Mouse (Mus musculus) gastrocnemius, postnatal 36 days (tissue): ENCODE results near the gene Ptpdc1. TPM values are rescaled to one million over a fixed set of nuclear protein-coding genes. Genes with fewer than 3 reads are reported as not detected.

ENCODE experiments used
- DNase-seq, 2 experiments: peaks; one replicate each; pipeline ENCODE4 v3.0.0; 2022
- intact Hi-C: fragments of 180-260 bp; cut with DNase I; formaldehyde crosslinking; loops from one replicate; pipeline ENCODE4 v1.15.1; 2025
- total RNA-seq, 2 experiments: library from RNA; stranded (reverse); gene quantifications; 2 replicates each; pipeline ENCODE4 v1.2.3; 2021

Ptpdc1 gene
- total RNA-seq, 2 experiments from 2014 or later = 3.4 to 3.8 TPM

DNA sequence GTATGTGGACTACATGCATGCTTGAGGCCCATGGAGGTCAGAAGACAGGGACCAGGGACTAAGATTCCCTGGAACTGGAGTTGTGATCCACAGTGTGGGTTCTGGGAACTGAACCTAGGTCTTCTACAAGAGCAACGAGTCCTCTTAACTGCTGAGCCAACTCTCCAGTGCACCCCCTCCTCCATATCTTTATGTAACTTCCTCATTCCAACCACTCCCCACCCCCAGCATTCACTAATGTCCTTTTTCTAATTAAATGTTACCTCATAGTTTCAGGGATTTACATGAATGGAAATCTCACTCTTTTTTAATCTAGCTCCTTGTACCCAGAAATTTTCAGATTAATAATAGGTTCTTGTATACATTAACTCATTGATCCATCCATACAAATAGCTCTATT is 69.5 kb downstream of the Ptpdc1 start:
- intact Hi-C loops = no loop called here
- DNase-seq = no peak

DNA sequence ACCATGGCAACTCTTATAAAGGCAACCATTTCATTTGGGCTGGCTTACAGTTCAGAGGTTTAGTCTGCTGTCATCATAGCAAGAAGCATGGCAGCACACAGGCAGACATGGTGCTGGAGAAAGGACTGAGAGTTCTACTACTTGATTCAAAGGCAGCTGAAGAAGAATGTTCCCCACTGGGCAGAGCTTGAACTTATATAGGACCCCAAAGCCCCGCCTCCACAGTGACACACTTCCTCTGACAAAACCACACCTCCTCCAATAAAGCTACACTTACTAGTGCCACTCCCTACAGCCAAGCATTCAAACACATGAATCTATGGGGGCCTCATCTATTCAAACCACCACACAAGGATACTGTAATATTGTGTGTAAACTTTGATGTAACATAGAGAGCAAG is 70.9 kb downstream of the Ptpdc1 start:
- intact Hi-C loops = no loop called here
- DNase-seq = no peak

DNA sequence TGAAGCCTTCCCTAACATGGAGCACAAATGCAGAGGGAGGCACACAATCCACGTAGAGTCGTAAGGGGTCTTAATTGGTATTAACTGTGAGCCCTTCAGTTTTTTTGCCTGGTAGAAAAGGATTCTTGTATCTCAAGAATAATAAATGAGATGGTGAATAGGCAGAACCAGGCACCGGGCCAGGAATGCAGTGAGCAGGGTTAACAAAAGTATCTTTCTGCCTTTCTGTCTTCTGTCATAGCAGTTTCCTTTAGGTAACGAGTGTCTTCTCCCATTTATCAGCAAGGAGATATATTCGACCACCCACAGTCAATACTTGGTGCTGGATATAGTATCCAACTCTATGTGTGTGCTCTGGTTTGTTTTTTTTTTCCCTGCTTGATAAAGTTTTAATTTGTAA is 72.0 kb downstream of the Ptpdc1 start:
- intact Hi-C loops = no loop called here
- no peak for DNase-seq

DNA sequence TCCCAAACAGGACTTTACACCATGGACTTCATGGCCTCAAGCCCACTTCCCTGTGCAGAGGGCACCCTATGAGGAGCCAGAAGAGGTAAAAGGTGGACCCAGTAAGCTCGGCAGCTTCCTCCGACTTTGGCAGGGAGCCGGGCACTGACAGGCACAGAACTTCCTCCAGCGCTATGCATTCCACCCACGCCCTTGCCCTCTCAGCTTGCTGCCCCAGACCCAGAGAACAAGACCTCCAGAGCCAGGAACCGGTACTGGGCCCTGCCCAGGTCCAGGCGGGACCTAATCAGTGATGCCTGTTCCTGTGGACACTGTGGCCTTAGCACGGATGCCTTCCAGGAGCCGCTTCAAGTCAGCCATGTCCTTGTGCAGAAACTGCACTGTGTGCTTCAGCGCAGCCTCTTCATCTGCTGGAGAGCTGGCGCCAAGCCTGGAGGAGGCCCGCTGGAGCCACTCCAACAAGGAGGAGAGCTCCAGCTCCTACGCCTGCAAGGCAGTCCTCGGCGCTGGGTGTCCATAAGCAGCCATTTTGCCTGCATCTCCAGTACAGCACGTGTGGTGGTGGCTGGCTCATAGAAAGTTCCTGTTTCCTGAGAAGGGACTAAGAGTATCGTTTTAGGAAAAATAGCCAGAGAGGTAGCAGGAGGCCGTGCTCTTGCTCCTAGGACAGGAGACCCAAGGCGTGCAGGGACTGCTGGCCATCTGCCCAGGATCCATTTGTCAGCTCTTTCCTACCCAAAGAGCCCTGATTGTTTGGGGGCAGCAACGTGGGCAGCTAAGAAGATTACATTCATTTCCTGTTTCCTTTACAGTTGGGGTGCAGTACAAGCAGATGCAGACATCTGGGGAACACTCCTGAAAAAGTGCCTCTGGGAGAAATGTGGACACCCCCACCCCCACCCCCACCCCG is 73.0 kb downstream of the Ptpdc1 start:
- intact Hi-C loops = no loop called here

DNA sequence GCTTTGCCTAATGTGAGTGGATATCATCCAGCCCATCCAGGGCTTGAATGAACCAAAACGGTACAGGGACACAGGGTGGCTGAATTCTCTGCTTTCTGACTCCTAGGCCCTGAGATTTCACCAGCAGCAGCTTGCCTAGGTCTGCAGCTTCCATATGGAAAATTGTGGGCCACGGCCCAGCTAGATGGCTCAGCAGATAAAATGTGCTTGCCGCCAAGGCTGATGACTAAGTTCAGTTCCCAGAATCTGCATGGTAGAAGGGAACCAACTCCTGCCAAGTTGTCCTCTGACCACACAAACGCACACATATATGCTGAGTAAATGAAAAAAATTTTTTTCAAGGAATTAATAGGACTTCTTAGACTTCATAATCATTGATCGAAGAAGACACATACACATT is 77.2 kb downstream of the Ptpdc1 start:
- intact Hi-C loops = no loop called here
- DNase-seq = no peak

More for the DNA sequence above, 73.0 kb downstream of the Ptpdc1 start:
- peak; percentile 90 for DNase-seq

DNA sequence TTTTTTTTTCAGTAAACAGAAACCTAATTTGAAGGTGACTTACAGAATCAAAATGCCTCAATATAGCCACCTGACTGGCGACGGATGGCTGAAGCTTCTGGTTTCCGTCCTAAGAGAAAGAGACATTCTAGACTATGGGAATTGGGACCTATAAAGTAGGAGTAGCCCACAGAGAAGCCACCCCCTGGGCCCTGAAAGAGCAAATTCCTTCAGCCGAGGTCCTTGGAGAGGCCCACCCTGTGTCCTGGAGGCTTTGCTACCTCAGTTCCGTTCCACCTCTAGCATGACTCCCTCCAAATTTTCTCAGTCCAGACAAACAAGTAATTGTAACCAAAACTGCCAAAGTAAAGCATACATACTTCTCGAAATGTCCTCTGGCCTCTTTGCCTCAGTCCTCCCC is 77.8 kb downstream of the Ptpdc1 start:
- intact Hi-C loops = no loop called here
- DNase-seq = no peak

DNA sequence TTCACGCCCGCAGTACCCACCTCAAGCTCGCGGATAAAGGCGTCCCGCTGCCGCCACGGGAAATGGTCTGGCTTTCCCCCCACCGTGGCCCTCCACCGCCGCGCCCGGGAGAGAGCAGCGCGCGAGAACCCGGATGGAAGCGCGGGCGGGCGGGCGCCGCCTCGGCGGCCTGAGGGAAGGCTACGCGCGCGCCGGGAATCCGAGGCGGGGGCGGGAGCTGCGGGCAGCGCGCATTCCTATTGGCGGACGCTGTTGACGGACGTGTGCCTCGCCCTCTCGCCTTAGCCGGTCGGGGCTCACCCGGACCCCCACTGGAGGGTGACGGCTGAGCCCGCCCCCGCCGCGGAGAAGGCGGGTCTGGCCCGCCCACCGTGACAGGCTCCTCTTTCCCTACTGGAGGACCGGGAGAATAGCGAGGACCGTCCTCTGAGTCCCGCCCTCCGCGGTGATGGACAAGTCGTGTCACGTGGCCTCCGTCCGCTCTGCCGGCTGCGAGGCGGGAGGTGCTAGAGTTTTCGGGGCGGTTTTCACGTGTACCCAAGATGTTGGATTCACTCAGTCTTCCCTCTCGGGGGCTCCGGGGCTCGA is 79.0 kb downstream of the Ptpdc1 start:
- intact Hi-C loops = no loop called here
- peak; percentile 99 to 100 for DNase-seq

DNA sequence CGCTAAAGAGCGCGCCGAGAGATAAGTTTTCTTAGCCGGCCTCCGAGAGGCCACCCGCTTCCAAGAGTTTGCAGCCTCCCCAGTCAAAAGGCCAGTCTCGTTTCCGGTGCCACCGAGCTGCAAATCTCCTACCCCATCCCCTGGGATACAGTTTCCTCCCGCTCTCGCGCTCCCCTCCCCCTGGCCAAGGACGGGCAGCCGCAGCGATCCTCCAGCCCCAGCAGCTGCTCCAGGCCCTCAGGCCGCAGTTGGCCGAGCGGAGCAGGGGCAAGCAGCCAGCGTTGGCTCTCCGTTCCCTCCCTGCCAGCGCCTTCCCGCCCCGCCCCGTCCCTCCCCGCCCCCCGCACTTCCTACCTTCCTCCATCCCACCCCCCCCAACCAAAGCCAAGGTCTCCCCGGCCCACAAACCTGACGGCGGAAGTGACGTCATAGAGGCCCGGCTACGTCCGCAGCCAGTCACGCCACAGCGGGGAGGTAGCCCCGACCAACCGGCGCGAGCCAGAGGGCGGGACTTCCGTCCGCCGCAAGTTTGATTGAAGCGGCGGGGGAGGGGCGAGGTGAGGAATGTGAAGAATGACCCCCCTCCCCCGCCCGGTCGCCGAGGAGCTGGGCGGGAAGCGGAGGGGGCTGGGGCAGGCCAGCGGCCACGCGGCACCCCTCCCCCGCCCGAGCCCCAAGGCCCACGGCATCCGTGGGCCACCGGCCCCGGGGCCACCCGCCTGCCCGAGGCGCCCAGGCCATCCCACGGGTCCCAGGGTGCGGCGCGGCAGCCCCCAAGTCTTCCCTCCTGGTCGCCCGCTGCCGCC is 79.8 kb downstream of the Ptpdc1 start:
- intact Hi-C loops = no loop called here
- peak; percentile 89 to 97 for DNase-seq

DNA sequence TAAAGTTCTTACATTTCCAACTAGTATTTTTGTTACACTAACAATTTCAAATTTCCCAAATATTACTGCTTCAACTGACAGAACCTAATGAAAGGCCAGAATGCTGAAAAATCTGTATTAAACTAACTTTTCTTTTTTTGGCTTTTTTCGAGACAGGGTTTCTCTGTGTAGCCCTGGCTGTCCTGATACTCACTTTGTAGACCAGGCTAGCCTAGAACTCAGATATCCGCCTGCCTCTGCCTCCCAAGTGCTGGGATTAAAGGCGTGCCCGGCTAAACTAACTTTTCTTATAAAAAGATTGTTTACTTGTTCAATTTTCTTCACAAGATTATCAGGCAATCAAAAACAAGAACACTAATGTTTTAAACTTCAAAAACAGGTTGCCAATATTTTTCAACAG is 80.6 kb downstream of the Ptpdc1 start:
- intact Hi-C loops = no loop called here

DNA sequence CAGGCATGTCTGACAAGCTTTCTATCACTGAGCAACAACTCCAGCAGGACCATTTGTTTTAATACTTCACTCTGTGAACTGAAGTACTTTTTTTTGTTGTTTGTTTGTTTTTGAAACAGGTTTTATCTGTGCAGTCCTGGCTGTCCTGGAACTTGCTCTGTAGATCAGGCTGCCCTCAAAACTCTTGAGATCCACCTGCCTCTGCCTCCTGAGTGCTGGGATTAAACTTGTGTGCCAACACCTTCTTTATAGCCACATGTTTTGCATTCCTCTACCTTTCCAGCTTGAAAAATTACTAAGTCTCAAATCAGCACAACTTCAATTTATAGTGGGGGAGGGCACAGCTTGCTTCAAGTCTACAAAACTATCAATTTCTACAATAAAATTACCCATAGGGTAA is 81.1 kb downstream of the Ptpdc1 start:
- no peak for DNase-seq
- intact Hi-C loops = no loop called here

More for the DNA sequence above, 80.6 kb downstream of the Ptpdc1 start:
- DNase-seq = no peak

DNA sequence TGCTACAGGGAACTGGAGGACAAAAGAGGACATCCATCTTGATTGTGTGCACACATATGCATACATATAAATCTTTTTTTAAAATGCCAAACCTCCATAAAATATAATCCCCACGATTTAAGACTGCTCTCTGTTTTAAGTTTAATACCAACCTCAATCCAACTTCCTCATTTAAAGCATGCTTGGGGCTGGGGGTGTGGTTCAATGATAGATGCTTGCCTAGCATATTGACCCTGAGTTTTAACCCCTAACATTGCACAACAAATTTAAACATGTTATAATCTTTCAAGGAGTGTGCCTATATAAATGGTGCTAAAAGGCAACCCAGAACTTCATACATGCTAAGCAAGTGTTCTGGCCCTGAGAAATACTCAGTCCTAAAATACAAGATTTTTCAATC is 85.0 kb downstream of the Ptpdc1 start:
- DNase-seq = no peak
- intact Hi-C loops = no loop called here

DNA sequence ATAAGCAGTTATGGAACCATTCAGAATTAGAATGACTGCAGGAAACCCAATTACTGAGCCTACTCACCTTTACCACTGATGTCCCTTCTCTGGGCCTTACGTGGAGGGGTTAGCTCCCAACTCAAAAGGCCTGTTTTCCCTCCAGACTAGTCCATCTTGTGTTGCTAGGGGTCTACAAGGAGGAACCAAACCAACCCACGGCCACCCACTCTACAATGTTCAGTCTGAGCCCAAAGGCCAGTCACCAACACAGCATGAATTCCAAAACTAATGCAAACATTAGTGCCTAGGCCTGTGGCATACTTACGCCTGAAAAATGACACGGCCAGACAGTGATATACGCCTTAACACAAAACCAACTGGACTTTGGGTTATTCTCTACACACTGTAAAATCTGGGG is 92.0 kb downstream of the Ptpdc1 start:
- no peak for DNase-seq
- intact Hi-C loops = loop anchor here (10.0 kb wide), 1 partner anchor 281 kb away; no protein-coding TSS in a partner anchor

DNA sequence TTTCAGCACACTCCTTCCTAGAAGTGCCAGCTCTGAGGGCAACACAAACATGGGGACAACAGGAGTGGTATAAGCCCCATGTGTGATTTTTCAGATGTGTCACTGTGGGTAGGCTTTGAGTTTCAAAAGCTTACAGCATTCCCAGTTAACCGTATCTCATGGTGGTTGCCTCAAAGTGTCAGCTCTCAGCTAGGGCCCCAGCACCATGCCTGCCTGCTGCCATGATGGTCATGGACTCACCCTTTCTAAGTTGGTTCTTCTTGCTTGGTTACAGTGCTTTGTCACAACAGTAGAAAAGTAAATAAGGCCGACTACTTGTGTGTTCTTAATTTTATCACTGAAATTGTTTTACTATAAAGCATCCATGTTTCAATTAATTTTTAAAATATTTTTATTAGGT is 94.0 kb downstream of the Ptpdc1 start:
- no peak for DNase-seq
- intact Hi-C loops = loop anchor here (10.0 kb wide), 1 partner anchor 283 kb away; no protein-coding TSS in a partner anchor

DNA sequence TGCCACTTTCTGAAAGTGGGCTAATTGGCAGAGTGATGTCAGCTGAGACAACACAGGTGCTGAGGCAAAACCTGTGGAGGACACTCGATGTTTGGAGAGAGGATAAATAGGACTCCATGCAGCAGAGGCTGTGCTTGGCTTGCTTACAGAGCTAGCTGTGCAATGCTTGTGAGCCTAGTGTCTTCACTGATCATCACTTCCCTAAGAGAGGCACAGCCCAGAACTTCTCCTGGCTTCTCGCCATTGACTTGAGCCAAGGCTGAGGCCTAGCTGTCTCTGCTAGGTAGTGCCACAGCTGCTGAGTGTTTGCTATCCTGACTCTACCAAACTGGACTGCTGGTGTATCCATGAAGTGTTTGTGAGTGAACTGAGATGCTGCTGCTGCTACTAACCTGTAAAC is 94.8 kb downstream of the Ptpdc1 start:
- intact Hi-C loops = loop anchor here (10.0 kb wide), 1 partner anchor 284 kb away; no protein-coding TSS in a partner anchor
- DNase-seq = peak; percentile 47 to 70

DNA sequence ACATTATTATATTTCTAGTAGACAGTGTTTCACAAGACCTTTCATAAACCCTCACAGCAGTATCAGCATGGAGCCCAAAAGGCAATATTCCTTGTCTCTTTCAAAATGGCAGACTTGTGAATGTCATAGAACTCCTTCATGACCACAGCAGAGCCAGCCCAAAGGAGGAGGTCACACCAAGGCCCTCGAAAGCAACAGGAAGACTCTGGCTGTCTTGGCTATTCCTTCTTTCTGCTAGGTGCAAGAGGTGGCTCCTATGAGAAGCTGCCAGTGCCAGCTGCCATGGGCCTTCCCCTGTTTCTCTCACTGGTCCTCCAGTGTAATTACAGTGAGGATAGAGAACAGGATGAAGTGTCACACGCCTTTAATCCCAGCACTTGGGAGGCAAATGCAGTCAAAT is 96.4 kb downstream of the Ptpdc1 start:
- DNase-seq = no peak
- intact Hi-C loops = no loop called here

DNA sequence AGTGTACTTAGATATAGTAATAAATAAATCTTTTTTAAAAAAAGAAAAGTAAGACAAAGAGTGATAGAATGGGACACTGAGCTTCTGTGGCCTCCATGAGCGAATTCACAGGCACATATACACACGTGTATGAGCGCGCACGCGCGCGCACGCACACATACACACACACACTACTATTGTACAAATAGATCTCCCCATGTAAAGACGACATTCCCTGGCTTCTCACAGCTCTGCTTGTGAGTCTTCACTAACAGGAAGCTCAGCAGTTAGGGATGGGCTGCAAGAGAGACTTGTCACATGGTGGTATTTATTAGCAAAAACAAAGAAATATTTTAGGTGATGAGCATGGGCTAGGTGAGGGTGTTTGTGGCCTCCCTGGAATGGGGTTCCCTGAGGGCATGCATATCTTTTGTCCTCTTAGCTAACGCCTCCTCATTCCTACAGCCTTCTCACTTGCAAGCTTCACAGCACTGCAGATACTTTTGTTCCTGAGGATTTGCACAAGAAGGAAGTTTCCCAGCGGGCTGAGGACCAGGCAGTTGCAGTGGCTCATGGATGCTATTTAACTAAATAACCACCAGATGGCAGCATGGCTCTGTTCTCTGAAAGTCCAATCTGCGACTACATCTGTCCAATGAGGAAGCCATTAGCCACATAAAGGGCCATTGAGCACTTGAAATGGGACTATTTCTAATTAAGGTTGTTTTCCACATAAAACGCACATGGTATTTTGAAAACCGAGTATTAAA is 97.2 kb downstream of the Ptpdc1 start:
- intact Hi-C loops = loop anchor here (1.0 kb wide), 2 partner anchors 43 to 111 kb away; no protein-coding TSS in a partner anchor
- DNase-seq = peak; percentile 22 to 32
